Mouse (Mus musculus) cerebellum, adult 9-10 months (tissue): ENCODE measurements at regions not wholly inside any gene's neighbourhood (a gene's known extent, or its start where the extent isn't known, plus 50 kb on each side); places are given as distances from the start of the nearest gene placed in this dataset.
"Not testable (repeated sequence)": the region's sequence is repeated elsewhere in the genome, so short reads cannot be mapped to it uniquely, and the experiment has no call there.

ENCODE experiments used
- DNase-seq: peaks from one replicate; pipeline ENCODE4 v3.0.0; 2022

- no peak for DNase-seq
These were observed 191.7 kb downstream of the Tprg start for GRCm38 (mm10) chr16:25478300-25478699.

GRCm38 (mm10) chr16:25483831-25484254 lies 197.2 kb downstream of the Tprg start:
- DNase-seq, result no peak

DNA sequence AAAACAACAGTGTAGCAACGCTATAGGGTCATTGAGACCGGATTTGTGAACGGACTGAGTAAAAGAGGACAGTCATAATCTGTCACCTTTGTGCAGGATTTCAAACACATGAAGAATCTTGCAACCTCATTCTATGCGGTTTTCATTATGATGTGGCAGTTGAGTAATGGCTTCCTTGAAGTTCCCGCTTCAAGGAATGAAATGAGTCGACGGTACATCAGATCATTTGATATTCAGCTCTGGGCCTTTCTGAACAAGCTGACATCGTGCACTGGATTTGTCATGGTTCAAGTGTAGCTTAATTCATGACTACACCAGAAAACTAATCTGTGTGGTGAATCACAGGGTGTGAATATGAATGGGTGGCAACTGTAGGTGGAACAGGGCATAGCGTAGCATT lies 198.4 kb downstream of the Tprg start:
- DNase-seq, result no peak

- no peak for DNase-seq
These were observed 197.0 kb upstream of the Trp63 start for GRCm38 (mm10) chr16:25486477-25487094.

GRCm38 (mm10) chr16:25490847-25491246 lies 192.7 kb upstream of the Trp63 start:
- DNase-seq, result no peak

DNA sequence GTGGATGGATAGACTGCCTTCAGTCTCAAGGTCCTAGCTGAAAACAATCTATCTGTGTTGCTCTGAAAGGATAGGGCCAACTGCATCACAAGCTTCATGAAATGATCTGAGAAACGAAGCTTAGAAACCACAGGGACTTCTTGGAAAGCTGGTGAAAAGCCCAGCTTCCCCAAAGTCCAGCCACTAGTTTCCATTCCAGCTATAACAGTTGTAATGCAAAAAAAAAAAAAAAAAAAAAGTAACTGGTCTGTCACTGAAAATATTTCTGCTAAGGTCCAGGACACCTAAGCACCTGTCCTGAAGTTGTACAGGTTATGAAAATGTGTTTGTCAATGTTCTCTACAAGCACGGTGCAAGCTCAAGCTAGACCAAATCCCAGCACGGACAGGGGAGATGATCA lies 189.4 kb upstream of the Trp63 start:
- DNase-seq, result no peak

GRCm38 (mm10) chr16:25495586-25496196 lies 187.9 kb upstream of the Trp63 start:
- DNase-seq, result no peak

- no peak for DNase-seq
These were observed 178.7 kb upstream of the Trp63 start for GRCm38 (mm10) chr16:25504829-25505228.

DNA sequence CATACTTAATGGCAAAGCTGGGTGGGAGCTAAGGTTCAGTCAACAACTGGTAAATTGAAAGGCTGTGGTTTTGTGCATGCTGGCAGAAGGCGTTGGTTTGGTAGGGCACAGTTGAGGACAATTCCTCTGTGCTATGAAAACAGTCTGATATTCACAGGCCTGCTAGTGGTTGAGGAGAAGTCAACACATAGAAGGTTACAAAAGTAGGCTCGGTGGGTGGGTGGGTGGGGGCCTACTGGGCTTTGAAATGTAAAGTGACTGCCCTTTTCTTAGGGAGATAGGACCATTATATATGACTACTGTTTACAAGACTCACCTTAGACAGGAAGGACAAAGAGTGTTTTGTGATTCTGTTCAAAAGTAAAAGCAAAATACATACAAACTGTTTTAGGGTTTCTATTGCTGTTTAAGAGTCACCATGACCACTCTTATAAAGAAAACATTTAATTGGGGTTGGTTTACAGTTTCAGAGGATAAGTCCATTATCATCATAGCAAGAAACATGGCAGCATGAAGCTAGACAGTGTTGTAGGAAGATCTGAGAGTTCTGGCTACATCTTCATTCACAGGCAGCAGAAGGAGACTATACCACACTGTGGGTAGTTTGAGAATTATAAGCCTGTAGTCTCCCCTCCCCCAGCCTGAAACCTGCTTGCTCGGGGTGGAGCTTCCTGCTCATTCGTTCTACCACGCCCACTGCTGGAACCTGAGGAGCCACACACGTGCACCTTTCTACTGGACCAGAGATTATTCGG lies 166.3 kb upstream of the Trp63 start:
- no peak for DNase-seq

DNA sequence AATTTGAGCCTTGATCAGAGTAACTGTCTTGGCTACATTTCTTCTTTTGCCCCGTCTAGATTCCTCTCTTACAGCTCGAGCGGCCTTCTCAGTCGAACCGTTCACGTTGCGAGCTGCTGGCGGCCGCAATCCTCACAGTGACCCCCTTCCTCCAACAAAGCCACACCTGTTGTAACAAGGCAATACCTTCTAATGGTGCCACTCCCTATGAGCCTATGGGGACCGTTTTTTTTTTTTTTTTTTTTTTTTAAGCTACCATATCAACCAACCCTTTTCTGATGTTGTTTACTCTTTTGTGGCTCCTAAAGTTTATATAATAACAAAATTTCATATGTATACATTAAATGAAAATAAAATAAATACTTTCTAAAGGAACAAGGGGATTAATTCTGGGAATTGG lies 160.4 kb upstream of the Trp63 start:
- DNase-seq, result not testable (repeated sequence)

DNA sequence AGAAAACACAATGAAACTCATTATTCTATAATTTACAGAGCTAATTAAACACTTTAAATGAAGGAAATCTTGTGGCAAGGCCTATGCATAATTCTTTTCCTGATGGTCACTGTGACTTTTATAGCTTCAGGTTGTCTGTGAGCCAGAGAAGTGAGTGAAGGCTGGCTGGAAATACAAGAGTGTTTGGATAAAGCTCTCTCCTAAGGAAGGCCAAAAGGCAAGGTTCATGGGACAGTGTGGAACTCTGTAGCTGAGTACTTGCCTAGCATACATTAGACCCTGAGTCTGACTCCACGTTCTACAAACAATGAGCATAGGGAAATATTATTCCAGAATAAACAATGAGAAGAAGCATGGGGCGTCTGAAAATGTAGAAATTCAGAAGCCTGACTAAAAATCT lies 159.9 kb upstream of the Trp63 start:
- DNase-seq, result no peak

DNA sequence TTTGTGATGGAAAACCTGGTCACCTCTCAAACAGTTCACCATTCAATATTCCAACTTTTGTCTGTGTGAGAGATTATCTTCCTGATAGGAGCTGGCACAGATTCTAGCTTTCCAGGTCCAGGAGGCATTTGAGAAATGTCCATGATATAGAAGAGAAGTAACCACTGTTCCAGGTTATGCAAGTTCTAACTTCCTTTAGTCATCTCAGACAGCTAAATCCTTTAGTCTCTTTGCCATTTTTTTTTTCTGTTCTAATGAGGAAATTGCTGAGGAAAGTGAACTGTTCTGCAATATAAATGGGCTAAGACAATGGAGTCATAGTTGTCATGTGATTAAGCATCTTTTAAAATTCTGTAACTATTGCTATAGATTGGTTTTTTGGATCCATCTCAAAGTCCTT lies 155.7 kb upstream of the Trp63 start:
- DNase-seq, result no peak

- DNase-seq, result no peak
These were observed 155.2 kb upstream of the Trp63 start for GRCm38 (mm10) chr16:25528313-25528712.

DNA sequence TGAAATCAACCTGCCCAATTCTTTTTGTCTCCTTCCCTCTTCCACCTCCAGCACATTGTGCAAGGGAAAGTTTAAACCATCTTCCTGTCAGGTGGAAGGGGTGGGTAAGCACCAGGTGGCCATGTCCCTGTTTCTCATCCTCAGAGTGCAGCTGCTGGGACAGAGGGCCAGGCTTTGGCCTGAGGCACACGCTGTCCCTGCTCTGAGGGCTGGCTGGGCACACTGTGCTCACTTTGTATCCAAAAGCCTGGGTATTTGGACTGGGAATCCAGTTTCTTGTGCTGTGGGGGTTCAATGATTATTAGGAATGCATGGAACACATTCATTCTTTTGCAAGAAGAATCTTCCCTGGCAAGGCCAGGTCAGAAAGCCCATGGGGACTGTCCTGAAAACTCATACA lies 153.9 kb upstream of the Trp63 start:
- no peak for DNase-seq

- no peak for DNase-seq
These were observed 151.7 kb upstream of the Trp63 start for GRCm38 (mm10) chr16:25531761-25532336.

DNA sequence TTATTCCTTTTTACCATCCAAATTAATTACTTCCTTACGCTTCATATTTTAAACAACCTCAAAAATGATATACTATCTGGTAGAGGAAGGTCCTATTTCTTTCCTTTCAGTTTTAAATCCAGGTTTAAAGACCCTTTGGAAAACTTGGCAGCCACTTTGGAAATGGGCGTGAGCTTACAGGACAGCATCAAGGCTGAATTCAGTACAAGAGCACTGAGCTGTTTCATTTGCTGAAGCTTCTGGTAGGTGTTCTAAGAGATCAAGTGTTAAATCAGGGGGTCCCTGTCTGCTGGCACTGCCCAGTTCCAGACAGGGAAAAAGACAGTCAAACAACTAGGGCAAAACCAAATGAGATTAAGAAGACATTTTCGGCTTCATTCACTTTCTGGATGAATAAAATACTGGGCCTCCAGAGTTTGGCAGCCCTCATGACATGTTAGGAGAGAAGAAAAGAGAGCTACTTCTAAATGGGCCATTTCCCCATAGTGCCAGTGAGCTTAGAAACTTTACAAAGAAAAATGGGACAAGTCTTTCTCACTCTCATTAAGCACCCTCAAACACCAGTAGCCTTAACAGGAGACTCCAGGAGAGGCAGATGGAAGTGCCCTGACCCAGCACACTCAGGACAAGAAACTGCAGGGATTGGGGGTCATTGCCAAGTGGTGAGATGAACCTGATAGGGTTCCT lies 150.9 kb upstream of the Trp63 start:
- peak; percentile 13 for DNase-seq

DNA sequence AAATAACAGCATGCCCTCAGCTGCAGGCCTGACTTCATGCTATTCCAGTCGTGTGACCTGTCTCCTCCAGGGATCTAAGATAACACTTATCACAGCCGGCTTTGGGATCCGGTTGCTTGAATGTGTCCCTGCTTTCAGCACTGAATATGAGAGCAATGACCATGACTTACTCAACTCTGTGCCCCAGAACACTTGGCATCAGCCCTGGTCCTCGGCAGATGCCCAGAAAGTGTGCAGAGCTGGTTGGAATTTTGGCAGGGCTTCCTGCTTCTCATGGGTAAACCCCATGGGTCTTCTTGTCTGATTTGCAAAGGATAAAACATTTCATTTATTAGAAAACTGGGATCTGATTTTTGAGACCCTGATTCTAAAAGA lies 150.4 kb upstream of the Trp63 start:
- DNase-seq, result peak; percentile 32

DNA sequence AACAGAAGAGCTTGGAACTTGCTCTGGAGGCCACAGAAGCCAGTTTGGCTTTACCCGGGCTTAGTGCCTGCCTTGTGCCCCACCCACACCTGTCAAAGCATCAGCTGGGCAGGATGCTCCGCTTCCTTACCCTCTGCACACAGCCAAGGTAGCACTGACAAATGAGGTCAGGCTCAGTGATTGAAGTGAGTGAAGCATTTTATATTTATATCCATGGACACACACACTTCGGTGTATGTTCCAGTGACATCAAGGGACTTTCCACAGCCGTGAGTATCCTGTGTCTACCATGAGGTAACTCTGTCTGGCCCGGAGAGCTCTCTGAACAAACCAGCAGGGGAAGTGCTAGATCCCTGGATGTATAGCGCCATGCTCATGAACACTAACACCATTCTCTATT lies 147.0 kb upstream of the Trp63 start:
- no peak for DNase-seq

DNA sequence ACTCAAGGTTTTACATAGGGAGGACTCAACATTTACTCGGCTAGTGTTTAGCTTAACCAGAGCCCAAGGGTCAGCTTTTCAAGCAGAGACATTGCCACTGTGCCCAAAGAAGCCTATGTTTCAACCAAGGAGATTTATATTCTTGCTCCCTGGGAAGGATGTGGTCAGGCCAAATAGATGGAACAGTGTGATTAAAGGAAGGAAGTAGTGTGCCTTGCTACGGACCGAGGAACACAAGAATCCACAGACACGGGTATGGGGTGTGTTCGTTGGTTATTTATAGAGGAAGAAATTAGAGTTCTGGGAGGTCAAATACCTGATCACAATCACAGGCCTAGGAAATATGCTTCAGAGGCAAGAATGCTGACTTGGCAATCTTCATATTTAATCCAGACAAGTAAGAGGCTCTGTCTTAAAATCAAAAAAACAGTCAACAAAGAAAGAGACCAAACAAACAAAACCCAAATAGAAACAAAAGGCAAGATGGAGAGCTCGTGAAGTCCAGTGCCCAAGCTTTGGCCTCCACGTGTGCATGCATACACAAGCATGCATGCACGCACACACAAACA lies 133.9 kb upstream of the Trp63 start:
- DNase-seq, result no peak

DNA sequence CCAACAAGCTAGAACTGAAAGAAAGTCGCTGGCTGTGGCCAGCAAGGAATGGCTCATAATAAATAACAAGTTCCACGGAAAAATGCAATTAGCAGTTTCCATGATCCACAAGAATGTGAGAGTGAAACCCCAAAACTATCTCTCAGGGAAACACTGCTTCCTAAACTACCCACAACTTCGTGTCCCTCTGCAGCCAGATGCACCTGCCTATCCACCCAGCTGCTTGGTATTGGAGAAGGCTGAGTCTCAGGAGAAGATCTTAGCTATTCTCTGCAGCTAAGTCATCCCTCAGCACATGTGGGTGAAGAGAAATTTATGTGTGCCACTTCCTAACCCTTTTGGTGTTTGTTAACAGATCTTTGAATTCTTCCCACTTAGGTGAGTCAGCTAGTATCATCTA lies 126.4 kb upstream of the Trp63 start:
- DNase-seq, result no peak

DNA sequence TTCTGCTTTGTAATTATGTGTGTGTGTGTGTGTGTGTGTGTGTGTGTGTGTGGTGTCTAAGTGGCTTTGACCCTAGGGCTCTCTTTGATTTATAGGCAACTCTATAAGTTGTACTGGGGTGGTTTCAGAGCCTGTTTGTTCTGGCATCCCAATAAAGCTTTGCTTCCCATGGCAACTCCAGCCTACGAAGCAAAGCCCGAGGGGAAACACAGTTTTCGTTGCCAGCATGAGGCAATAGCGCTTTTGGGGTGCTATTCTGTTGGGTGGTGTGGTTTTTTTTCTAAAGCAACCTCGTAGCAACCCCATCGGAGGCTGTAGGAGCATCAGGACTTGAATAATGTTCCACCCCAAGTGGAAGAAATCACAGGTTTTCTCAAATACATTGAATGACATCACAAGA lies 103.3 kb upstream of the Trp63 start:
- DNase-seq, result no peak

DNA sequence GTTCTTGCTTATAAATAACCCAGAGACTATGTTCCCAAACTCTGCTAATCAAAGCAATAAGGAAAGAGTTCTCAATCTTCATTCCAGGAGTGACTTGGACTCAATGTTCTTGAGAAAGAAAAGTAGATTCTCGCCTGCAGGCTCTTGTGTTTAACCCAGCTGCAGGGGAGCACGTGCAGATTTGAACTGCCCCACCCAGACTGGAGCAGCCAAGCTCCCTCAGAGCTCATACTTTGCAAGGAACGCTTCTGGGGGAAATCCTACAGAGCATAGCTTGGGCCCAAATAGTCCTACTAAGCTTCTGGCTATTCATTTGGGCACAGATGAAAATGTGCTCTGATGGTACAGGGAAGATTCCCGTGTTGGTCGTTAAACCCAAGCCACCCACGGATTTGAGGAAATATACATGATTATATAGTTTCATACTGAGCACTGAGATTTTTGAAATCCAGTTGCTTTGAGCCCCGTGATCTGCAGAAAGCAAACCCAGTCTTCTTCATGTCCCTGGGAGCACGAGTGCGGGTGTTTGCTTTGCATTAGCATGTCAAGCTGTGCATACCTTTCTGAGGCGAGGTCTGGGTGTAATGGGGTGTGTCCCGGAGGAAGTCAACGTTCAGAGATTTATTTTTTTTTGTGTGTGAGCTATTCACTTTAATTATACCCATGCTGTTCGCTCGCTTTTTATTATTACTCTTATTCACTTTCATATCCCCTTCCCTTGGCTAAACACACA lies 99.1 kb upstream of the Trp63 start:
- DNase-seq, result no peak
